Mouse (Mus musculus) urinary bladder, postnatal 25 days (tissue): ENCODE data around the gene Zkscan2.

ENCODE experiments used
- DNase-seq: peaks from one replicate; pipeline ENCODE4 v3.0.0; 2022; ENCODE audit warnings: low spot score

Zkscan2 gene

GRCm38 (mm10) chr7:123500239-123501219 is at the start of gene Zkscan2:
TSS of gene Zkscan2 (minus strand) at chr7:123500449.
- DNase-seq = peak; percentile 15

- DNase-seq = no peak
Measured at GRCm38 (mm10) chr7:123529190-123529589, 28.9 kb upstream of the Zkscan2 start.

GRCm38 (mm10) chr7:123525761-123526160 is 25.5 kb upstream of the Zkscan2 start:
- DNase-seq = no peak

GRCm38 (mm10) chr7:123524218-123524861 is 24.1 kb upstream of the Zkscan2 start:
- DNase-seq = peak; percentile 45

GRCm38 (mm10) chr7:123507946-123508345 is 7.7 kb upstream of the Zkscan2 start:
- no peak for DNase-seq

GRCm38 (mm10) chr7:123503358-123503757 is 3.1 kb upstream of the Zkscan2 start:
- peak; percentile 54 for DNase-seq

- DNase-seq = no peak
Measured at GRCm38 (mm10) chr7:123499481-123500238, 589 bp downstream of the Zkscan2 start.

- no peak for DNase-seq
Measured at GRCm38 (mm10) chr7:123487703-123488102, 12.5 kb downstream of the Zkscan2 start.

GRCm38 (mm10) chr7:123467961-123468360 is 32.3 kb downstream of the Zkscan2 start:
- DNase-seq = no peak

GRCm38 (mm10) chr7:123465692-123466387 is 34.4 kb downstream of the Zkscan2 start:
- peak; percentile 63 for DNase-seq

GRCm38 (mm10) chr7:123463569-123463968 is 36.7 kb downstream of the Zkscan2 start:
- DNase-seq = no peak

GRCm38 (mm10) chr7:123462070-123462501 is 38.2 kb downstream of the Zkscan2 start, which contains the start of gene Aqp8:
TSS of gene Aqp8 (plus strand) at chr7:123462291.
- DNase-seq = no peak

- no peak for DNase-seq
Measured at GRCm38 (mm10) chr7:123461316-123461715, 38.9 kb downstream of the Zkscan2 start.

- no peak for DNase-seq
Measured at GRCm38 (mm10) chr7:123459247-123459646, 41.0 kb downstream of the Zkscan2 start.

- no peak for DNase-seq
Measured at GRCm38 (mm10) chr7:123458309-123458708, 41.9 kb downstream of the Zkscan2 start.

- no peak for DNase-seq
Measured at GRCm38 (mm10) chr7:123455088-123455487, 45.2 kb downstream of the Zkscan2 start.

- no peak for DNase-seq
Measured at GRCm38 (mm10) chr7:123453066-123453465, 47.2 kb downstream of the Zkscan2 start.

GRCm38 (mm10) chr7:123452551-123452950 is 47.7 kb downstream of the Zkscan2 start:
- no peak for DNase-seq

- DNase-seq = no peak
Measured at GRCm38 (mm10) chr7:123450515-123450914, 49.7 kb downstream of the Zkscan2 start.

GRCm38 (mm10) chr7:123449676-123450075 is 50.6 kb downstream of the Zkscan2 start:
- no peak for DNase-seq

GRCm38 (mm10) chr7:123448794-123449193 is 51.5 kb downstream of the Zkscan2 start:
- no peak for DNase-seq
